ENCODE assay signal across 17 mouse cellular contexts in genomic region chr6:120190365-120190764, GRCm38 (mm10).
DNase-seq lines count a peak whose midpoint lies in the region; ATAC-seq and TF ChIP-seq lines count a peak whose summit lies in the region.
"Had no signal": no experiment of that assay in that cellular context is flagged by ENCODE, and none has a peak within 500 bp of the region (broad histone marks: within the 10 kb centered on the region; RNA-seq: fewer than 3 reads in every experiment).

No protein-coding gene starts in this region.

- peak; percentile 93 for DNase-seq in heart, adult 11 months
- DNase-seq in heart, postnatal 14 days: no peak
- DNase-seq in lung, postnatal 0 days (ENCODE audit: low spot score): no peak
- no peak for DNase-seq in lung, postnatal 10 days
- DNase-seq in stomach, postnatal 0 days (ENCODE audit: low spot score): no peak
- no peak for DNase-seq in kidney, postnatal 36 days
- no peak for DNase-seq in thymus, adult 18-20 months
- DNase-seq: cerebellum, adult 9-11 months; kidney, adult 2 months; kidney, postnatal 4 days; liver had no signal

- no peaks in the 10 kb centered on the region for H3K27me3 ChIP-seq in lung, postnatal 0 days (replicated peaks; ENCODE audit: insufficient read depth, low read length)
- H3K27me3 ChIP-seq in stomach, postnatal 0 days (ENCODE audit: control insufficient read depth, insufficient read depth, low read length): no peaks in the 10 kb centered on the region
- H3K27me3 ChIP-seq: embryonic facial prominence, embryonic 15.5 days; Patski had no signal

- no peak for TF ChIP-seq CTCF in lung, postnatal 0 days (IDR thresholded peaks at IDR 0.05)
- TF ChIP-seq CTCF in stomach, postnatal 0 days (IDR thresholded peaks at IDR 0.05; ENCODE audit: low read depth): no peak

- WGBS in lung, postnatal 0 days: 86% methylated on average over 4 of the region's 4 CpGs
- WGBS in stomach, postnatal 0 days: 92% methylated on average over 4 of the region's 4 CpGs

- H3K4me3 ChIP-seq in lung, postnatal 0 days (ENCODE audit: low read depth, low read length): no peak overlapping the region
- H3K4me3 ChIP-seq in stomach, postnatal 0 days (ENCODE audit: low read depth, low read length): no peak overlapping the region
- H3K4me3 ChIP-seq: embryonic facial prominence, embryonic 15.5 days; forebrain, embryonic 12.5 days; hindbrain, embryonic 15.5 days; midbrain, embryonic 12.5 days had no signal

- H3K27ac ChIP-seq in lung, postnatal 0 days (ENCODE audit: low read length): no peak overlapping the region
- 0 out of 2 replicates have a peak overlapping the region, but pooled peaks have one; percentile 53 for H3K27ac ChIP-seq in stomach, postnatal 0 days (replicated peaks)
- H3K27ac ChIP-seq: embryonic facial prominence, embryonic 15.5 days; forebrain, embryonic 12.5 days; hindbrain, embryonic 15.5 days; midbrain, embryonic 12.5 days had no signal

- no peaks in the 10 kb centered on the region for H3K9me3 ChIP-seq in lung, postnatal 0 days (ENCODE audit: low read length)
- no peaks in the 10 kb centered on the region for H3K9me3 ChIP-seq in stomach, postnatal 0 days (ENCODE audit: control insufficient read depth, low read length)
- H3K9me3 ChIP-seq: embryonic facial prominence, embryonic 15.5 days; forebrain, embryonic 12.5 days; hindbrain, embryonic 15.5 days; midbrain, embryonic 12.5 days had no signal

- H3K4me1 ChIP-seq in lung, postnatal 0 days (ENCODE audit: insufficient read depth, low read depth, low read length): peaks cover 37% of the 10 kb centered on the region
- peaks cover 6% of the 10 kb centered on the region for H3K4me1 ChIP-seq in stomach, postnatal 0 days (replicated peaks; ENCODE audit: control insufficient read depth, insufficient read depth)

- intact Hi-C loops in heart, postnatal 14 days (cut with DNase I): loop anchor here (1.0 kb wide), 1 partner anchor 151 kb away; no protein-coding TSS in a partner anchor

- H3K9ac ChIP-seq in lung, postnatal 0 days (replicated peaks; ENCODE audit: low read depth): no peak overlapping the region
- H3K9ac ChIP-seq in stomach, postnatal 0 days (ENCODE audit: low read length): no peak overlapping the region
- H3K9ac ChIP-seq: embryonic facial prominence, embryonic 15.5 days; forebrain, embryonic 12.5 days; hindbrain, embryonic 15.5 days; midbrain, embryonic 12.5 days had no signal

- no peak for ATAC-seq in lung, postnatal 0 days
- ATAC-seq in activated CD4-positive, CD25-positive, alpha-beta regulatory T cell, adult 4 months: peak; percentile 26
- ATAC-seq in stomach, postnatal 0 days (ENCODE audit: low FRiP score, low TSS enrichment): no peak

- TF ChIP-seq EP300 in lung, postnatal 0 days (IDR thresholded peaks at IDR 0.05): 0 out of 2 replicates have a peak, but pooled peaks have one; percentile 13
- no peak for TF ChIP-seq EP300 in stomach, postnatal 0 days (optimal IDR thresholded peaks at IDR 0.05)

- no peaks in the 10 kb centered on the region for H3K36me3 ChIP-seq in lung, postnatal 0 days (ENCODE audit: insufficient read depth, low read length)
- H3K36me3 ChIP-seq in stomach, postnatal 0 days (ENCODE audit: control insufficient read depth, insufficient read depth, low read length): no peaks in the 10 kb centered on the region
- H3K36me3 ChIP-seq: embryonic facial prominence, embryonic 15.5 days; forebrain, embryonic 12.5 days; hindbrain, embryonic 15.5 days; midbrain, embryonic 12.5 days had no signal

- H3K4me2 ChIP-seq in lung, postnatal 0 days (replicated peaks; ENCODE audit: low read depth, low read length): no peak overlapping the region
- H3K4me2 ChIP-seq in stomach, postnatal 0 days (replicated peaks; ENCODE audit: low read depth): no peak overlapping the region
- H3K4me2 ChIP-seq: embryonic facial prominence, embryonic 15.5 days; forebrain, embryonic 12.5 days; hindbrain, embryonic 15.5 days; midbrain, embryonic 12.5 days had no signal
